Mouse (Mus musculus): ENCODE measurements at regions not wholly inside any gene's neighbourhood (a gene's known extent, or its start where the extent isn't known, plus 50 kb on each side); places are given as distances from the start of the nearest gene placed in this dataset.

GRCm38 (mm10) chr13:112100592-112101420, 187.4 kb upstream of the Ankrd55 start:
- TF ChIP-seq CTCF (IDR thresholded peaks at IDR 0.05; ENCODE audit: control insufficient read depth, insufficient read depth, low read length) (no peak), POLR2A (IDR thresholded peaks at IDR 0.05; ENCODE audit: borderline replicate concordance, control insufficient read depth, low read depth, low read length) (no peak)
- Histone ChIP-seq H3K4me1 (ENCODE audit: control insufficient read depth, insufficient read depth, low read length) (no peaks in the 10 kb centered on the region; the same call in 1 of the 2 replicates), H3K27ac (ENCODE audit: control insufficient read depth, insufficient read depth, low read depth, low read length, poor library complexity) (no peak overlapping the region), H3K4me3 (replicated peaks; ENCODE audit: control insufficient read depth, low read depth, low read length) (peak overlapping the region; percentile 42)
- WGBS = 6% methylated on average over 31 of the region's 31 CpGs

GRCm38 (mm10) chr13:112101421-112101756, 186.9 kb upstream of the Ankrd55 start:
- Histone ChIP-seq H3K4me3 (replicated peaks; ENCODE audit: control insufficient read depth, low read depth, low read length) (no peak overlapping the region), H3K27ac (ENCODE audit: control insufficient read depth, insufficient read depth, low read depth, low read length, poor library complexity) (no peak overlapping the region), H3K4me1 (ENCODE audit: control insufficient read depth, insufficient read depth, low read length) (no peaks in the 10 kb centered on the region; the same call in 1 of the 2 replicates)
- TF ChIP-seq POLR2A (IDR thresholded peaks at IDR 0.05; ENCODE audit: borderline replicate concordance, control insufficient read depth, low read depth, low read length) (no peak), CTCF (IDR thresholded peaks at IDR 0.05; ENCODE audit: control insufficient read depth, insufficient read depth, low read length) (no peak)
- 73% methylated on average over 5 of the region's 5 CpGs for WGBS

- WGBS = 81% methylated on average over 3 of the region's 3 CpGs
- TF ChIP-seq POLR2A (IDR thresholded peaks at IDR 0.05; ENCODE audit: borderline replicate concordance, control insufficient read depth, low read depth, low read length) (no peak), CTCF (IDR thresholded peaks at IDR 0.05; ENCODE audit: control insufficient read depth, insufficient read depth, low read length) (no peak)
- H3K4me1 ChIP-seq (ENCODE audit: control insufficient read depth, insufficient read depth, low read length) = no peaks in the 10 kb centered on the region; the same call in 1 of the 2 replicates
- no peak overlapping the region for H3K4me3 ChIP-seq (replicated peaks; ENCODE audit: control insufficient read depth, low read depth, low read length)
- no peak overlapping the region for H3K27ac ChIP-seq (ENCODE audit: control insufficient read depth, insufficient read depth, low read depth, low read length, poor library complexity)
These were observed 182.3 kb upstream of the Ankrd55 start for GRCm38 (mm10) chr13:112105953-112106352.

- H3K4me3 ChIP-seq (replicated peaks; ENCODE audit: control insufficient read depth, low read depth, low read length) = no peak overlapping the region
- no peaks in the 10 kb centered on the region; the same call in 1 of the 2 replicates for H3K4me1 ChIP-seq (ENCODE audit: control insufficient read depth, insufficient read depth, low read length)
These were observed 173.5 kb upstream of the Ankrd55 start for GRCm38 (mm10) chr13:112114741-112115201.

GRCm38 (mm10) chr13:112116101-112116726, 172.0 kb upstream of the Ankrd55 start:
- 24% methylated on average over 9 of the region's 9 CpGs for WGBS
- no peak overlapping the region for H3K27ac ChIP-seq (ENCODE audit: control insufficient read depth, insufficient read depth, low read depth, low read length, poor library complexity)
- TF ChIP-seq CTCF (IDR thresholded peaks at IDR 0.05; ENCODE audit: control insufficient read depth, insufficient read depth, low read length) (no peak), POLR2A (IDR thresholded peaks at IDR 0.05; ENCODE audit: borderline replicate concordance, control insufficient read depth, low read depth, low read length) (no peak)
- no peak overlapping the region for H3K4me3 ChIP-seq (replicated peaks; ENCODE audit: control insufficient read depth, low read depth, low read length)
- no peaks in the 10 kb centered on the region; the same call in 1 of the 2 replicates for H3K4me1 ChIP-seq (ENCODE audit: control insufficient read depth, insufficient read depth, low read length)

More at GRCm38 (mm10) chr13:112114741-112115201, 173.5 kb upstream of the Ankrd55 start:
- TF ChIP-seq CTCF (IDR thresholded peaks at IDR 0.05; ENCODE audit: control insufficient read depth, insufficient read depth, low read length) = no peak
- no peak for TF ChIP-seq POLR2A (IDR thresholded peaks at IDR 0.05; ENCODE audit: borderline replicate concordance, control insufficient read depth, low read depth, low read length)
- 54% methylated on average over 7 of the region's 7 CpGs for WGBS
- no peak overlapping the region for H3K27ac ChIP-seq (ENCODE audit: control insufficient read depth, insufficient read depth, low read depth, low read length, poor library complexity)

GRCm38 (mm10) chr13:112118564-112118963, 169.7 kb upstream of the Ankrd55 start:
- Histone ChIP-seq H3K4me1 (ENCODE audit: control insufficient read depth, insufficient read depth, low read length) (no peaks in the 10 kb centered on the region; the same call in 1 of the 2 replicates), H3K27ac (ENCODE audit: control insufficient read depth, insufficient read depth, low read depth, low read length, poor library complexity) (no peak overlapping the region), H3K4me3 (replicated peaks; ENCODE audit: control insufficient read depth, low read depth, low read length) (no peak overlapping the region)
- 82% methylated on average over 3 of the region's 3 CpGs for WGBS
- TF ChIP-seq CTCF (IDR thresholded peaks at IDR 0.05; ENCODE audit: control insufficient read depth, insufficient read depth, low read length) (no peak), POLR2A (IDR thresholded peaks at IDR 0.05; ENCODE audit: borderline replicate concordance, control insufficient read depth, low read depth, low read length) (no peak)

- no peak overlapping the region for H3K4me3 ChIP-seq (replicated peaks; ENCODE audit: control insufficient read depth, low read depth, low read length)
- TF ChIP-seq POLR2A (IDR thresholded peaks at IDR 0.05; ENCODE audit: borderline replicate concordance, control insufficient read depth, low read depth, low read length) = no peak
- TF ChIP-seq CTCF (IDR thresholded peaks at IDR 0.05; ENCODE audit: control insufficient read depth, insufficient read depth, low read length) = no peak
- H3K4me1 ChIP-seq (ENCODE audit: control insufficient read depth, insufficient read depth, low read length) = no peaks in the 10 kb centered on the region; the same call in 1 of the 2 replicates
- 73% methylated on average over 11 of the region's 11 CpGs for WGBS
- no peak overlapping the region for H3K27ac ChIP-seq (ENCODE audit: control insufficient read depth, insufficient read depth, low read depth, low read length, poor library complexity)
These were observed 168.6 kb upstream of the Ankrd55 start for GRCm38 (mm10) chr13:112119611-112120041.

- TF ChIP-seq CTCF (IDR thresholded peaks at IDR 0.05; ENCODE audit: control insufficient read depth, insufficient read depth, low read length) = no peak
- no peak for TF ChIP-seq POLR2A (IDR thresholded peaks at IDR 0.05; ENCODE audit: borderline replicate concordance, control insufficient read depth, low read depth, low read length)
- Histone ChIP-seq H3K4me1 (ENCODE audit: control insufficient read depth, insufficient read depth, low read length) (no peaks in the 10 kb centered on the region; the same call in 1 of the 2 replicates), H3K4me3 (replicated peaks; ENCODE audit: control insufficient read depth, low read depth, low read length) (no peak overlapping the region), H3K27ac (ENCODE audit: control insufficient read depth, insufficient read depth, low read depth, low read length, poor library complexity) (no peak overlapping the region)
- WGBS = 71% methylated on average over 4 of the region's 4 CpGs
These were observed 167.9 kb upstream of the Ankrd55 start for GRCm38 (mm10) chr13:112120346-112120745.
